Mouse (Mus musculus) E14TG2a.4 (cell line): ENCODE results near the gene Lmx1b.

Experiments used
- CTCF ChIP-seq: conservative IDR thresholded peaks from 2 replicates; pipeline ENCODE4 v1.5.1; 2014; ENCODE audit warnings: low read length
- NANOG ChIP-seq: IDR thresholded peaks from 2 replicates; pipeline ENCODE4 v1.6.1; 2014; ENCODE audit warnings: borderline replicate concordance, low read length, mixed read lengths
- POU5F1 ChIP-seq: IDR thresholded peaks from 2 replicates; pipeline ENCODE4 v1.6.1; 2014; ENCODE audit warnings: low read length, borderline replicate concordance

DNA sequence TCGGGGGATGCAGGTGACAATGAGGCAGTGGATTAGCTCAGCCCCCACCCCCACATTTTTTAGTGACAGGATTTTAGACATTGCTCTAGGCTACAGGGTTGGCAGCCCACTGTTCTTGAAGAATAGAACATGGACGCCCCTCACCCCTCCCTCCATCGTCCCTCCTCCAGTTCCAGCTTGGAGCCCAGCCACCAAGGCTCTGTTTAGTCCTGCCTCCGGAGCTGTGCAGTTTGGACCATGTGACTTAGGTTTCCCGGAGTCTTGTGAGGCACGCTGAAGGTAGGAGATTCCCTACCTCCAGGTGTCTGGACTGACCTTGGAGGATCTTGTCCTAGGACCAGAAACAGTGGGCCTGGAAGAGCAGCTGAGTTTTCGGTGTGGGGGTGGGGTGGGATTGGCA, 81.0 kb downstream of the Lmx1b start:
- TF ChIP-seq CTCF (no peak), POU5F1 (no peak), NANOG (no peak)
